Mouse (Mus musculus) fibroblast of lung, adult 2 months (primary cell): ENCODE data around the gene Srr.

Experiments
- DNase-seq: peaks from one replicate; pipeline ENCODE4 v3.0.0-alpha.2; 2011; ENCODE audit warnings: low read depth

Srr gene

GRCm38 (mm10) chr11:74863471-74863870, 62.3 kb downstream of the Srr start:
- DNase-seq = no peak

- no peak for DNase-seq
Measured at GRCm38 (mm10) chr11:74862129-74862528, 63.6 kb downstream of the Srr start.

- DNase-seq = no peak
Measured at GRCm38 (mm10) chr11:74857756-74858155, 68.0 kb downstream of the Srr start.
